Mouse (Mus musculus): Measurements from ENCODE around the gene Sp2.

Gene Sp2

GRCm38 (mm10) chr11:96906431-96907161 lies 76.2 kb downstream of the Sp2 start:
- no peak for DNase-seq
